Comparison of ENCODE assay signal across 8 mouse cellular contexts in the genomic region with DNA sequence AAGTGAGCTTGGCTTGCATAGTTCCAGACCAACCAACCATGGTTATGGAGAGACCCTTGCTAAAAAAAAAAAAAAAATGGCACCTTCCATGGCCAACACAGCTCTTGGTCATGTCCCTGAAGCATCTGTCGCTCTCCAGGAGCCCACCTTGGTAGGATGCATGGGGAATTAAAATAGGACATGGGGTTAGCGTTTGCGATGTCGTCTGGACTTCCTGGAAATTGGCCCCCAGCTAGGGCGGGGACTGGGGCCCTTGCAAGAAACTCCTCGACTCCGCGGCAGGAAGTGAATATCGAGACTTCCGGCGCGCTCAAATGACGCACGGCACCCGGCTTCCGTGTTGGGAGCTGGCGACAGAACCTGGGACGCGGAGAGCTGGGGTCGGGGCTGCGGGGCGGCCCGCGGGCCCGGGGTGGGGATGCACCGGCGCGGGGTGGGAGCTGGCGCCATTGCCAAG. TPM values are rescaled to one million over a fixed set of nuclear protein-coding genes. Genes with fewer than 3 reads are reported as not detected.
DNase-seq lines count a peak whose midpoint lies in the region; ATAC-seq and TF ChIP-seq lines count a peak whose summit lies in the region.

A gene (plus strand): TSS at position 290 of the 457 bp plus-strand sequence.

- peak within 1 kb of the TSS; percentile 86 for H3K27ac ChIP-seq in ES-Bruce4 (ENCODE audit: insufficient read depth, low read length)
- peak within 1 kb of the TSS; percentile 9; the same call in 1 of the 2 replicates for H3K27ac ChIP-seq in forebrain, embryonic 14.5 days (ENCODE audit: low read depth, low read length)
- H3K27ac ChIP-seq in neural tube, embryonic 15.5 days (replicated peaks) = peak within 1 kb of the TSS; percentile 63

- ATAC-seq in cerebellum, adult (ENCODE audit: insufficient number of reproducible peaks, low FRiP score, low TSS enrichment) = peak; percentile 64; the same call in 1 of the 2 replicates
- ATAC-seq in forebrain, embryonic 14.5 days = peak; percentile 91
- peak; percentile 89; the same call in 1 of the 2 replicates for ATAC-seq in neural tube, embryonic 15.5 days (ENCODE audit: low FRiP score)

- no peak for TF ChIP-seq CTCF in ES-Bruce4 (IDR thresholded peaks at IDR 0.05; ENCODE audit: low read depth, low read length)

- H3K9ac ChIP-seq in ES-Bruce4 (ENCODE audit: low read depth, poor library complexity, severe bottlenecking) = peak within 1 kb of the TSS; percentile 85
- peak within 1 kb of the TSS; percentile 81 for H3K9ac ChIP-seq in forebrain, embryonic 14.5 days (ENCODE audit: low read length)
- H3K9ac ChIP-seq in neural tube, embryonic 15.5 days (replicated peaks) = peak within 1 kb of the TSS; percentile 74

- intact Hi-C loops in heart, postnatal 14 days (cut with DNase I) = no loop called here

- under 1% methylated on average over 29 of the region's 29 CpGs for WGBS in forebrain, embryonic 14.5 days
- under 1% methylated on average over 28 of the region's 29 CpGs for WGBS in neural tube, embryonic 15.5 days

- peaks cover 6% of the 10 kb centered on the region; the same call in 1 of the 2 replicates for H3K36me3 ChIP-seq in ES-Bruce4 (ENCODE audit: control insufficient read depth, insufficient read depth, low read length, poor library complexity, severe bottlenecking)
- H3K36me3 ChIP-seq in forebrain, embryonic 14.5 days (ENCODE audit: control insufficient read depth, insufficient read depth, low read length) = peaks cover 11% of the 10 kb centered on the region; the same call in 1 of the 2 replicates
- peaks cover 15% of the 10 kb centered on the region for H3K36me3 ChIP-seq in neural tube, embryonic 15.5 days

- peak within 1 kb of the TSS; percentile 100 for H3K4me3 ChIP-seq in ES-Bruce4 (ENCODE audit: low read depth, low read length)
- H3K4me3 ChIP-seq in forebrain, embryonic 14.5 days (ENCODE audit: low read depth, low read length) = peak within 1 kb of the TSS; percentile 79
- peak within 1 kb of the TSS; percentile 73 for H3K4me3 ChIP-seq in neural tube, embryonic 15.5 days (replicated peaks)

- peak within 1 kb of the TSS; percentile 94 for H3K4me2 ChIP-seq in forebrain, embryonic 14.5 days (ENCODE audit: low read length)
- H3K4me2 ChIP-seq in neural tube, embryonic 15.5 days = peak within 1 kb of the TSS; percentile 90

- TF ChIP-seq POLR2A in ES-Bruce4 (IDR thresholded peaks at IDR 0.05; ENCODE audit: insufficient read depth, low read length) = no peak

- no peaks in the 10 kb centered on the region for H3K27me3 ChIP-seq in ES-Bruce4 (ENCODE audit: control insufficient read depth, insufficient read depth, low read length, poor library complexity, severe bottlenecking)
- no peaks in the 10 kb centered on the region for H3K27me3 ChIP-seq in forebrain, embryonic 14.5 days (replicated peaks; ENCODE audit: control insufficient read depth, insufficient read depth, low read length)
- peaks cover 8% of the 10 kb centered on the region for H3K27me3 ChIP-seq in neural tube, embryonic 15.5 days (replicated peaks)

- no peaks in the 10 kb centered on the region for H3K9me3 ChIP-seq in ES-Bruce4 (replicated peaks; ENCODE audit: control insufficient read depth, insufficient read depth, low read length, poor library complexity, severe bottlenecking)
- H3K9me3 ChIP-seq in forebrain, embryonic 14.5 days (replicated peaks; ENCODE audit: control insufficient read depth, low read length) = no peaks in the 10 kb centered on the region
- no peaks in the 10 kb centered on the region for H3K9me3 ChIP-seq in neural tube, embryonic 15.5 days (replicated peaks)

- DNase-seq in forebrain, embryonic 14.5 days (ENCODE audit: low spot score) = peak; percentile 96
- DNase-seq in heart, postnatal 14 days = peak; percentile 93 to 97
- peak; percentile 96 for DNase-seq in layer of hippocampus, adult 11-12 months (ENCODE audit: low spot score)
- peak; percentile 93 to 96 for DNase-seq in lung, adult 18-20 months
- peak; percentile 95 for DNase-seq in testis, postnatal 14 days (ENCODE audit: low spot score)

- no peaks in the 10 kb centered on the region for H3K4me1 ChIP-seq in ES-Bruce4 (ENCODE audit: control insufficient read depth, insufficient read depth, low read length)
- peaks cover 16% of the 10 kb centered on the region for H3K4me1 ChIP-seq in forebrain, embryonic 14.5 days (ENCODE audit: control insufficient read depth, insufficient read depth, low read length)
- peaks cover 33% of the 10 kb centered on the region for H3K4me1 ChIP-seq in neural tube, embryonic 15.5 days

- no peak for TF ChIP-seq EP300 in ES-Bruce4 (IDR thresholded peaks at IDR 0.05; ENCODE audit: insufficient read depth, low read depth, low read length)

RNA-seq across cellular contexts. Expression of the gene that starts here (rescaled TPM):
- 56.1 and 62.1 TPM in 2 replicates for polyA plus RNA-seq in ES-Bruce4 (2011; ENCODE audit: insufficient read depth, insufficient read length, low read depth, missing spikeins)
- 58.4 and 68.8 TPM in 2 replicates for polyA plus RNA-seq in forebrain, embryonic 14.5 days (2014; fragmentation: Nextera tagmentation; extraction: Ambion mirVana)
- 10 to 100 TPM; 45.8 to 51.2 TPM for total RNA-seq in heart, postnatal 14 days (2021)
- polyA plus RNA-seq in neural tube, embryonic 15.5 days (2015; fragmentation: Nextera tagmentation; extraction: Ambion mirVana) = 125 and 137 TPM in 2 replicates

Comparison
In these comparisons a context has a peak if more than half of its experiments do, and no peak if none do; other contexts are left out.
1. Peak in every context shown above with its lines: DNase-seq, ATAC-seq, H3K4me3 ChIP-seq and H3K27ac ChIP-seq.
2. H3K27ac ChIP-seq: peak in every context shown above with its lines; median percentile 86 in ES-Bruce4; 63 in neural tube, embryonic 15.5 days; 9 in forebrain, embryonic 14.5 days.